9 mouse cellular contexts compared by ENCODE assay signal in genomic region chr19:57942281-57942680, GRCm38 (mm10).
"Had no signal": no experiment of that assay in that cellular context is flagged by ENCODE, and none has a peak within 500 bp of the region (broad histone marks: within the 10 kb centered on the region; RNA-seq: fewer than 3 reads in every experiment).

No protein-coding gene starts in this region.

- H3K4me3 ChIP-seq: limb, embryonic 13.5 days had no signal

- DNase-seq: kidney, adult 9 months; kidney, postnatal 36 days; left cerebral cortex, postnatal 4 days; lung, adult 18-20 months; thymus, postnatal 4 days had no signal

- H3K27ac ChIP-seq: kidney, postnatal 0 days; limb, embryonic 13.5 days; liver, embryonic 14.5 days; stomach, postnatal 0 days had no signal
